Mouse (Mus musculus): ENCODE measurements around the gene Col6a3.

The Col6a3 gene

DNA sequence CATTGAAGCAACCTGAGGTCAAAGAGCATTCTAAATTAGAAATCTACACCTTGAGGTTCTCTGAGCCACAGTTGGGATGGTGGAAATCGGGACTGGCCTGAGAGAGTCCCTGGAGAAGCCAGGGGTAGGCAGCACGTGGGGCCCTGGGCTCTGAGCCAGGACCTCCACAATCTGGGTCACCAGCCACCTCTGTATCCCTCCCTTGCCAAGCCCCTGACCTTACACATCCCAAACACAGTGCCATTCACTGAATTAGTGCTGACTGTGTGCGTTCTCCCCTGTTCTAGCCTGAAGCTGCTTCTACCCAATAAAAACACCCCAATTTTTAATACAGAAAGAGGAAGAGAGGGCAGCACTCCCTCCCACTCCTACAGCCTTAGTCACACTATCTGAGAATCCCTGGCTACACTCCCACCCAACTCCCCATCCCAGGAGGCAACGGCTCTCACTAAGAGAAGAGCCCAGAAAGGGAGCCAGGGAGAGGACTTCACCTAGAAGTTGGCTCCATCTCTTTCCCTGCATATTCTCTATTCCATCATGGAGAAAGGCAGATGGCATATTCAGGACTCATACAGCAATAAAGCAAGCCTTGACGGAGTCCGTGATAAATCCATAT, 46.4 kb downstream of the Col6a3 start:
- peak in 1 of 2 experiments; percentile 9 for DNase-seq (ENCODE audit: low spot score in 2 of 2)

- no peak for DNase-seq (ENCODE audit: low spot score in 2 of 2)
These were observed 50.4 kb downstream of the Col6a3 start for GRCm38 (mm10) chr1:90793368-90793767.

GRCm38 (mm10) chr1:90790925-90791324, 52.8 kb downstream of the Col6a3 start:
- no peak for DNase-seq (ENCODE audit: low spot score in 2 of 2)

DNA sequence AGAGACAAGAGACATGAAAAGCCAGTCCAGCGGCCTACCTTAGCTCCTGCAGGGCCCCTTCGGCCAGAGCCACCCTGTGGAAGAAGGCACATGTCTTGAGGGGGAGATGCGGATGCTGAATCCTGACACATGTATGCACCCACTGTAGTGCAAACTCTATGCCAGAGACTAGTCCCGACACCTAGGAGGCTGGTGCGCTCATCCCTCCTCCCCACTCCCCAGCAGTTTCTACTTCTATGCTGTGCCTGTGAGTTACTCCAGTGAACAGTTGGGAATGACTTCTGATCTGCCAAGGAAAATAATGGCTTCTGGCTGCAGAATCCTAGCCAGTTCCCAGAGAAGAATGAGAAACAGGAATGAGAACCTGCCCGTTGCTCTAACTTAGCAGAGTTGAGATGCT, 54.3 kb downstream of the Col6a3 start:
- DNase-seq (ENCODE audit: low spot score in 2 of 2): no peak

GRCm38 (mm10) chr1:90780446-90780845, 63.3 kb downstream of the Col6a3 start:
- DNase-seq (ENCODE audit: low spot score in 2 of 2): no peak

DNA sequence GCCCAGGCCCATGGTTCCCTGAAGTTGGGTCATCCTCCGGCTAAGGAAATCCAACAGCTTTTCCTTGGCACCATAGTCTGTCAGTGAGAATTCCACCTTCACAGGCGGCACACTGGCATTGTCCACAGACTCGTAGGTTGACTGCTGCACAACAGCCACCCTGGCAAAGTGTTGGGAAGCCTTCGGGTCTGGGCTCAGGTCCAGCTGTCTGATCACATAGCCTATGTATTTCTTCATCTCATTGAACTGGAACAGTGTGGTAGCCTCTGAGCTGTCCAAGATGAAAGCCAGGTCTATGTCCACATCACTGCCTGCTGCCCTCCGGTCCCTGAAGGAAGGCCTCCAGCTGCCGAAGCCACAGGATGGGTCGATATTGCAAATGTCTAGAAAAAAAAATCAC, 64.7 kb downstream of the Col6a3 start:
- DNase-seq (ENCODE audit: low spot score in 2 of 2): no peak

GRCm38 (mm10) chr1:90775477-90776241, 68.1 kb downstream of the Col6a3 start:
- DNase-seq (ENCODE audit: low spot score in 2 of 2): no peak

DNA sequence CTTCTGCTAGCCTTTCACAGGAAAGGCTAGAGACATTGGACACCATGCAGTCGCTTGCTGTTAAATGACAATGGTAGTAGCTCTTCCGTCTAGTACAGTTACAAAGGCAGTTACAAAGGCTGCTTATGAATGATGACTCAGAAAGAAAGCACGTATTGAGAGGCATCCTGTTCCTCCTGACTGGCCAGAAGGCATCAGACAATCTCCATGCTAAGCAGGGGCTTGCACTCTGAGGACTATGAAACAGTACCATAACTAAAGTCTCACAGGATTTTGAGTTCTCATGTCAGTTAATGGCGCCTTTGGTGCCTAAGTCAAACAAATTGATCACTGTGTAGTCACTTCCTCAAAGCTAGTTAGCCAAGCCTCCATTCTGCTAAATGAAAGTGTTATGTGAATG, 72.6 kb downstream of the Col6a3 start:
- DNase-seq (ENCODE audit: low spot score in 2 of 2): no peak

DNA sequence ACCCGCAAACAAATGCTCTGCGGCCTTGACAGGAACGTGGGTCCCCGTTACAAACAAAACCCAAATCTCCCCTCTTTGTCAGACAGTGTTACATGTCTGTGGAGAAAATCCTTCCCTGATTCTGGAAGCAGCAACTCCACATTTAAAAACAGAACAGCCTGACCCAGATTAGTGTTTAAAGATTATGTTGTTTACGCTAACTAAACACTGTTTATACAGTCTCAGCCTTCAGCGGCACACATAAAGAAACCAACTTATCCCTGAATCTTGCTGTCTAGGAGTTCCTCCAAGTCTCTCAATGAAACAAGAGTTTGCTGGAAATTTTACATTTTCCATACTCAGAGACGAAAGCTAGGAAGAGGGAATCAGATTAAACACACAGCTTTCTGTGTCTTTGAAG, 73.7 kb downstream of the Col6a3 start:
- DNase-seq (ENCODE audit: low spot score in 2 of 2): no peak

DNA sequence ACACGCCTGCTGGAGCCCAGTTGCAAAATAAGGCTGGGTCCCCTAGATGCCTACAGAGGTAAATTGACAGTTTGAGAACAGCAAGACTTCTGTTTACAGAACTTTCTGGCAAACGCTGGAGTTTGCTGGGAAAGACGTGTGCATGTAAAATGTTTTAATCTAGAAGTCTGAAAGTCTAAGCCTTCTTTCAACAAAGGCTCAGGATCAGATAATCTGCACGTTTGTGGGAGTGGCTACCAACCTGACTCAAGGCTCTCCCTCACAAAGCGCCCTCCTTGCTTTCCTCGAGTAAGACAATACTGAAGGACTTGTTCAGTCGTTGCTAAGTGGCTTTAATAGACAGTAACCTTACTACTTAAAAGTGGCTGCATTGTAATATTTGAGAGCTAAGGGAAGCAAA, 74.5 kb downstream of the Col6a3 start:
- DNase-seq (ENCODE audit: low spot score in 2 of 2): no peak

DNA sequence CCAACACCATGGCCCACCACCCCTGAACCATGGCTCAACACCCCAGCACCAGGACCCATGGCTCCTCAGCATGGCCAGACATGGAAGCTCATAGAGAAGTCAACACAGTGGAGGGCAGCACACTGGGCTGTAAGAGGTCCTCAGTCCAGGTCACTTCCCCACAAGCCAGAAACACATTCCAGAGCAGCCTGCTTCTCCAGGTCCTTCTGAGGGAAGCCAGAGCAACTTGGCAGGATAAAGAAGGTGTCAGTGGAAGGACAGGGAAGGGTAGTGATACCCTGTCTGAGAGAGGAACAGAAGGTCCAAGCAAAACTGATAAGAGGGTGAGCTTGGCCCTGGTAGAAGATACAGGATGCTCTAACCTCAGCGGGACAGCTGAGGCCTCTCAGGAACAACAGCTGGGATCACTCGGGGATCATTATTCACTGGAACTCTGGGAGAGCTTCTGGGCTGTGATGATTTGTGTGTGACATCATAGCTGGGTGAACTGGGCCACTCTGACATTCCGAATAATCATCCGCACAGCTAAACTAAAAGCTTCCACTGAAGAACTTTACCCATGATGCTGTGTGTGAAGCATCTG, 85.6 kb downstream of the Col6a3 start:
- DNase-seq (ENCODE audit: low spot score in 2 of 2): no peak

DNA sequence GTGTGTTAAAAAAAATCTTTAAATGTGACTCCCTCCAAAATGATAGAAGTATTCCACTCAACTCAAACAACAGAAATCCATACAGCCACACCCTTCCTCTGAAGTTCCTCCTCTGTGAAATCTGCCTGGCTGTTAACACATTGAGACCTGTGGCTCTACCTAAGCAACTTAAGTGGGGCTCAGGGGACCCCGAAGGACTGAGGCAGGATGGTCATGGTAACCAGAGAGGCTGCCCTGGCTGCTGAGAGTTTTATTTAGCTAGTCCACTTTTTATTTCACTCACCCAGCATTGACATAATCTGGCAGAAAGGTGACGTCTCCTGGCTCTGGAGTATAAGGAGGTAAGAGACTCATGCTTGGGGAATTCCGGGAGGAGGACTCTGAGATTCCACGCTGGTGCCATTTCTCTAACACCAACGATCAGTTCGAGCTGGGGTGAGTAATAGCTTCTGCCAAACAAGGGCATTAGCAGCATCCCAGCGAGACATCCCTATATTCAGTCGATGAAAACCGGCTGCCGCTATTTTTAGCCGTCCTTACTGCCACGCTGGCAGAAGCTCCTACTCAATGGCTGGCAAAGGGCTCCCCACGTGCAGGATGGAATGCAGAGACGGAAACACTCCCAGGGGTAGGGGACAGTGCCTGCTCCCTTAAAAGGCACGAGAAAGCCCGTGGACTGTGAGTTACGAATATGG, 89.8 kb downstream of the Col6a3 start:
- peak in 1 of 2 experiments; percentile 39 for DNase-seq (ENCODE audit: low spot score in 2 of 2)

GRCm38 (mm10) chr1:90751221-90751620, 92.5 kb downstream of the Col6a3 start:
- peak in 1 of 2 experiments; percentile 72 for DNase-seq (ENCODE audit: low spot score in 2 of 2)

GRCm38 (mm10) chr1:90750169-90750568, 93.6 kb downstream of the Col6a3 start:
- DNase-seq (ENCODE audit: low spot score in 2 of 2): no peak

- DNase-seq (ENCODE audit: low spot score in 2 of 2): peak in 1 of 2 experiments; percentile 59
These were observed 95.2 kb downstream of the Col6a3 start for GRCm38 (mm10) chr1:90748544-90748943.

- DNase-seq (ENCODE audit: low spot score in 2 of 2): peak; percentile 37 to 46
These were observed 99.8 kb downstream of the Col6a3 start for GRCm38 (mm10) chr1:90743941-90744386.

- no peak for DNase-seq (ENCODE audit: low spot score in 2 of 2)
These were observed 100.3 kb downstream of the Col6a3 start for GRCm38 (mm10) chr1:90743445-90743844.

- DNase-seq (ENCODE audit: low spot score in 2 of 2): no peak
These were observed 101.1 kb downstream of the Col6a3 start for GRCm38 (mm10) chr1:90742641-90743040.

GRCm38 (mm10) chr1:90740216-90741170, 103.3 kb downstream of the Col6a3 start:
- DNase-seq (ENCODE audit: low spot score in 2 of 2): no peak

- no peak for DNase-seq (ENCODE audit: low spot score in 2 of 2)
These were observed 104.9 kb downstream of the Col6a3 start for GRCm38 (mm10) chr1:90738913-90739312.

GRCm38 (mm10) chr1:90729466-90729865, 114.3 kb downstream of the Col6a3 start:
- no peak for DNase-seq (ENCODE audit: low spot score in 2 of 2)

All from left cerebral cortex, adult 9 months (tissue).